Mouse (Mus musculus) embryonic facial prominence, embryonic 12.5 days (tissue): Measurements from ENCODE around the gene Mrpl38. TPM values are rescaled to one million over a fixed set of nuclear protein-coding genes. Genes with fewer than 3 reads are reported as not detected.

Experiments
- ATAC-seq: fragments of 200-750 bp; cut with Nextera tagmentation; 2 replicates; pipeline ENCODE4 v1.8.0; 2017; ENCODE audit not compliant: insufficient number of reproducible peaks, insufficient read depth, low FRiP score, low TSS enrichment
- H3K27ac ChIP-seq: fragments of 300-500 bp; sonication (generic); 2 replicates; pipeline ENCODE4 v1.5.1; 2016; ENCODE audit warnings: mild to moderate bottlenecking
- H3K27me3 ChIP-seq: fragments of 300-500 bp; sonication (generic); 2 replicates; pipeline ENCODE4 v1.6.1; 2016; ENCODE audit warnings: mild to moderate bottlenecking, moderate library complexity
- H3K36me3 ChIP-seq: fragments of 300-500 bp; sonication (generic); 2 replicates; pipeline ENCODE4 v1.6.1; 2016; ENCODE audit warnings: mild to moderate bottlenecking
- H3K4me1 ChIP-seq: fragments of 300-500 bp; sonication (generic); 2 replicates; pipeline ENCODE4 v1.6.1; 2016
- H3K4me2 ChIP-seq: fragments of 300-500 bp; sonication (generic); replicated peaks from 2 replicates; pipeline ENCODE4 v1.6.1; 2016; ENCODE audit warnings: mild to moderate bottlenecking, moderate library complexity
- H3K4me3 ChIP-seq: fragments of 300-500 bp; sonication (generic); 2 replicates; pipeline ENCODE4 v1.5.1; 2016; ENCODE audit warnings: mild to moderate bottlenecking
- H3K9ac ChIP-seq: fragments of 300-500 bp; sonication (generic); 2 replicates; pipeline ENCODE4 v1.6.1; 2016; ENCODE audit warnings: mild to moderate bottlenecking, moderate library complexity
- H3K9me3 ChIP-seq: fragments of 300-500 bp; sonication (generic); 2 replicates; pipeline ENCODE4 v1.6.1; 2016; ENCODE audit warnings: mild to moderate bottlenecking, moderate library complexity
- WGBS: fragments of 180-500 bp; shearing (Covaris S2); methylation state at CpG from one replicate; pipeline ENCODE4 v1.1.7; 2016; 5-methylcytosine and 5-hydroxymethylcytosine counted together
- polyA plus RNA-seq: library from polyadenylated mRNA; unstranded; fragments of >200 nt; fragmentation: Nextera tagmentation; extraction: Ambion mirVana; gene quantifications from 2 replicates; pipeline ENCODE4 v1.2.1, GENCODE M21; 2016

The Mrpl38 gene
- polyA plus RNA-seq, 1 experiment from 2014 or later, result 83.7 TPM

GRCm38 (mm10) chr11:116167884-116168439 lies 29.3 kb upstream of the Mrpl38 start, which contains the start of gene Fbf1:
TSS of gene Fbf1 (minus strand) at chr11:116168166.
- H3K4me2 ChIP-seq, result peak within 1 kb of the TSS; percentile 75
- peak within 1 kb of the TSS; percentile 84 for H3K27ac ChIP-seq
- peak within 1 kb of the TSS; percentile 73 for H3K9ac ChIP-seq
- WGBS, result under 1% methylated on average over 40 of the region's 40 CpGs
- H3K36me3 ChIP-seq, result peaks cover 31% of the 10 kb centered on the region
- peak; percentile 95 for ATAC-seq
- H3K4me3 ChIP-seq, result peak within 1 kb of the TSS; percentile 64
- H3K4me1 ChIP-seq, result peaks cover 8% of the 10 kb centered on the region
- no peaks in the 10 kb centered on the region for H3K27me3 ChIP-seq
- H3K9me3 ChIP-seq, result no peaks in the 10 kb centered on the region

GRCm38 (mm10) chr11:116167232-116167631 lies 28.6 kb upstream of the Mrpl38 start:
- H3K27me3 ChIP-seq, result no peaks in the 10 kb centered on the region
- WGBS, result 10% methylated on average over 6 of the region's 6 CpGs
- peak overlapping the region; percentile 64 for H3K4me3 ChIP-seq
- H3K27ac ChIP-seq, result peak overlapping the region; percentile 84
- H3K9me3 ChIP-seq, result no peaks in the 10 kb centered on the region
- H3K4me2 ChIP-seq, result peak overlapping the region; percentile 75
- peaks cover 8% of the 10 kb centered on the region for H3K4me1 ChIP-seq
- H3K36me3 ChIP-seq, result peaks cover 25% of the 10 kb centered on the region
- no peak for ATAC-seq
- peak overlapping the region; percentile 73 for H3K9ac ChIP-seq

- Histone ChIP-seq H3K27me3 (no peaks in the 10 kb centered on the region), H3K36me3 (peaks cover 57% of the 10 kb centered on the region), H3K9ac (no peak overlapping the region), H3K4me3 (no peak overlapping the region), H3K4me1 (peaks cover 8% of the 10 kb centered on the region), H3K4me2 (no peak overlapping the region), H3K27ac (no peak overlapping the region), H3K9me3 (no peaks in the 10 kb centered on the region)
- ATAC-seq, result no peak
- 49% methylated on average over 9 of the region's 9 CpGs for WGBS
Observed at GRCm38 (mm10) chr11:116163002-116163401, 24.3 kb upstream of the Mrpl38 start.

DNA sequence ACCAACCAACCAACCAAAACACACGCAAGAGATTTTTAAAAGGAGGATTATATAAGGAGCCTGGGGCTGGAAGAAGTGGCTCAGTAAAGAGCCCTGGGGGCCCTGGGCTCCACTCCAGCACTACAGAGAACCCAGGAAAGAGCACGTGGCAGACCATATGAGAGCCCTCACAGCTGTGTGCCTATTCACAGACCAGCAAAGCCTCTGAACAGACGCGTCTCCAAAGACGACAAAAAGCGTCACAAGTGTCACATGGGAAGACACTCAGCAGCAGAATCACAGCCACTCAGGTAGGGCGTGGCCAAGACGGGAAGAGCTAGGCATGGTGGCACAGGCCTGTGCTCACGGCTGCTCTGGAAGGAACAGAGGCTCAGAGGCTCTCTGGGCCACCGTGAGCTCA lies 23.5 kb upstream of the Mrpl38 start:
- no peak overlapping the region for H3K27ac ChIP-seq
- H3K36me3 ChIP-seq, result peaks cover 66% of the 10 kb centered on the region
- peaks cover 8% of the 10 kb centered on the region for H3K4me1 ChIP-seq
- no peak overlapping the region for H3K4me3 ChIP-seq
- H3K9ac ChIP-seq, result no peak overlapping the region
- no peaks in the 10 kb centered on the region for H3K27me3 ChIP-seq
- ATAC-seq, result no peak
- no peaks in the 10 kb centered on the region for H3K9me3 ChIP-seq
- no peak overlapping the region for H3K4me2 ChIP-seq
- 75% methylated on average over 10 of the region's 10 CpGs for WGBS

GRCm38 (mm10) chr11:116161312-116161711 lies 22.6 kb upstream of the Mrpl38 start:
- Histone ChIP-seq H3K27me3 (no peaks in the 10 kb centered on the region), H3K36me3 (peaks cover 74% of the 10 kb centered on the region), H3K27ac (no peak overlapping the region), H3K9ac (no peak overlapping the region), H3K4me2 (no peak overlapping the region), H3K9me3 (no peaks in the 10 kb centered on the region), H3K4me3 (no peak overlapping the region), H3K4me1 (no peaks in the 10 kb centered on the region)
- 60% methylated on average over 12 of the region's 12 CpGs for whole genome bisulfite sequencing
- no peak for ATAC-seq

DNA sequence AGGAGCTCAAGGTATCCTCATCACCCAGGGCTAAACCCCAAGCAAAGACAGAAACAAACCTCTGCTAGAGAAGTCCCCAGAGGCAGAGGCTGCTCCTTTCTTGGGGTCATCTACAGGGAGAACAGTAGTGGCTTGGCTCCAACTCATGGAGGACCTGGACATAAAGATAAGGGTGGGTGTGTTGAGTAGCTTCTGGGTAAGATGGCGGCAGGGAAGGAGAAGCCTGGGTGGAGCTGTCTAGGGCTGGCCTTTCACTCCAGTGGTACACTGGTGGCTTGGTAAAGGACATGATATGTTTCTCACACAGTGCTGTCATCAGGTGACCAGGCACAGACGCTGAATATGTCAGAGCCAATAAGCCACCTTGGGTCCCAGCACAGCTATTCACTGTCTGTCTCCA lies 12.3 kb upstream of the Mrpl38 start:
- H3K9me3 ChIP-seq, result no peaks in the 10 kb centered on the region
- no peak for ATAC-seq
- H3K36me3 ChIP-seq, result peaks cover 99% of the 10 kb centered on the region
- no peaks in the 10 kb centered on the region for H3K4me1 ChIP-seq
- H3K27me3 ChIP-seq, result no peaks in the 10 kb centered on the region
- no peak overlapping the region for H3K27ac ChIP-seq
- H3K4me3 ChIP-seq, result no peak overlapping the region
- H3K4me2 ChIP-seq, result no peak overlapping the region
- no peak overlapping the region for H3K9ac ChIP-seq
- 92% methylated on average over 2 of the region's 2 CpGs for WGBS

- no peak overlapping the region for H3K27ac ChIP-seq
- H3K27me3 ChIP-seq, result no peaks in the 10 kb centered on the region
- no peaks in the 10 kb centered on the region for H3K9me3 ChIP-seq
- H3K4me2 ChIP-seq, result no peak overlapping the region
- peaks cover 99% of the 10 kb centered on the region for H3K36me3 ChIP-seq
- H3K4me1 ChIP-seq, result no peaks in the 10 kb centered on the region
- no peak for ATAC-seq
- no peak overlapping the region for H3K9ac ChIP-seq
- H3K4me3 ChIP-seq, result no peak overlapping the region
- WGBS, result 85% methylated on average over 6 of the region's 6 CpGs
Observed at GRCm38 (mm10) chr11:116149341-116149740, 10.7 kb upstream of the Mrpl38 start.

DNA sequence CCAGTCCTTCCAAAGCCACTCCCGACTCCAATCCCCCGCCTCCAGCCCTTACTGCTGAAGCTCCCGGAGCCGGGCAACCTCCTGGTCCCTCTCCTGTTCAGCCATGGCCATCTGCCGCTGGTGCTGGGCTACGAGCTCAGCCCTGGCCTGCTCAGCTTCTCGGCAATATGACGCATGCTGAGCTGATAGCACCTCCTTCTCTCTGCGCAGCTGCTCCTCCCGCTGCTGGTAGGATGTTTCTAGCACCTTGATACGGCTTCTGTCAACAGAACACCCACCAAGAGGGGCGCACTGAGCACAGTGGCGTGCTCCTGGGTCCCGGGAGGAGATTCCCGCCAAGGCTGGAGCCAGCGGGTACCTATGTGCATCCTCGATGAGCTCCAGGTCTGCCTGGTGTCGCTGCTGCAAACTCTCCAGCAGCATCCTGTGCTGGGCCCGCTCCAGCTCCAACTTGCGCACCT lies 10.1 kb upstream of the Mrpl38 start:
- ATAC-seq, result no peak
- Histone ChIP-seq H3K4me2 (no peak overlapping the region), H3K9me3 (no peaks in the 10 kb centered on the region), H3K4me1 (no peaks in the 10 kb centered on the region), H3K36me3 (peaks cover 99% of the 10 kb centered on the region), H3K9ac (no peak overlapping the region), H3K27ac (no peak overlapping the region), H3K27me3 (no peaks in the 10 kb centered on the region), H3K4me3 (no peak overlapping the region)
- 62% methylated on average over 20 of the region's 20 CpGs for WGBS

DNA sequence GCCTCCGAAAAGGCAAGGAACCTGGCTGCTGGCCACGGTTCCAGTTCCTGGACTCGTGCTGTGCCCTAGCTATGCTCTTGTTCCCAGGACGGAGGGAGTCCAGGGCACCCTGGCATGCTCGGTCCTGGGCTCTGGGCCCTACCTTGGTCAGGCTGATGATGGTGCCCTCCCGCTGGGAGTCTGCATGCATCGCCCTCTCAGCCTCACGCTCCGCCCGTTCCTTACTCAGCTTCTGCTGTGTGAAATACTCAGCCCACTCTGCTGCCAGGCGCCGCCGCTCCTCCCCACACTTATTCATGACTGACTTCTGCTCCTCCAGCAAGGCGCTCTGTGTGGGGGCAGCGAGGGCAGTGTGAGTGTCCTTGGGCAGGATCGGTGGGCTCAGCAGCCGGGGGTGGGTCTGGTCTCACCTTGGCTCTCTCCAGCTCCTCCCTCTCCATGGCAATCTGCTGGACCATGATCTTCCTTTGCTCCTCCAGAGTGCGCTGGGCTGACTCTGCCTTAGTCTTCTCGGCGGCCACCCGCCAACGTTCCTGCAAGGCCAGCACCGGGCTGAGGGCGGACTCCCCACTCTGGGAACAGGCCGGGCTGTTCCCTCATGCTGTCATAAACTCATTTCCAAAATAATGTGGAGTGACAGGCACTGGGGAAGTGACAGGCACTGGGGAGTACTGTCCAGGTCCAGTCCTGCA lies 7.8 kb upstream of the Mrpl38 start:
- H3K4me1 ChIP-seq, result no peaks in the 10 kb centered on the region
- 76% methylated on average over 25 of the region's 25 CpGs for WGBS
- H3K9ac ChIP-seq, result no peak overlapping the region
- H3K4me3 ChIP-seq, result no peak overlapping the region
- no peaks in the 10 kb centered on the region for H3K9me3 ChIP-seq
- ATAC-seq, result no peak
- H3K36me3 ChIP-seq, result peaks cover 99% of the 10 kb centered on the region
- H3K4me2 ChIP-seq, result no peak overlapping the region
- H3K27ac ChIP-seq, result no peak overlapping the region
- H3K27me3 ChIP-seq, result no peaks in the 10 kb centered on the region

DNA sequence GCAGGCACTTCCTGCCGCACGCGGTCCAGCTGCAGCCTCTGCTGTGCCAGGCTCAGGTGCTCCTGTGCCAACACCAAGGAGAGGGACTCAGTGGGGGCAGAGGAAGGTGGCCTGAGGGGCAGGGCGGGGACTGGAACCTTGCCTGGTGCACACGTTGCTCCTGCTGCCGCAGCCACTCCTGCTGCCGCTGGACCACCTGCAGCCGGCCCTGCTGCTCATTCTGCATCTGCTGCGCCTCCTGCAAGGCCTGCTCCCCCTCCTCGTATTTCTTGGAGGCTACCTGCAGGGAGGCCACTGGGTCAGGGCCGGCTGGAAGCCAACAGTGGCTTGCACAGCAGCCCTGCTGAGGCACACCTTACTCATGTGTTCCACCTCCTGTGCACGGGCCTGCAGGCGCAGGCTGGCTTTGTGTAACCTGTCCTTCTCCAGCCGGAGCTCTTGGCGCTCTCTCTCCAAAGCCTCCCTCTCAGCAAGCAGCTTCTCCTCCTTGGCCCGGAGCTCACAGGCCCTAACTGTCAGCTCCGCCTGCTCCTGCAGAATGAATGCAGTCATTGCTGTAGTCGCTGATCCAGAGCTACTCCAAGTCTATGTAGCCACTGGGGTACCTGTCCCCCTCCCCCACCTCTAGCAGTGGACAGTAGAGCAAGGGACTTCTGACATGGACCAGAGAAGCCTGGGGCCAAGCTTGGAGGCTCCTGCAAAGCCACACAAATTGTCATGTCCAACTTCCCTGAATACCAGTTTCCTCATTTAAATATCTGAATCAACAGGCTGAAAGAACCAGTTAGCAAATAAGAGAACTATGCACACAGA lies 7.0 kb upstream of the Mrpl38 start:
- no peak for ATAC-seq
- H3K4me3 ChIP-seq, result no peak overlapping the region
- no peaks in the 10 kb centered on the region for H3K4me1 ChIP-seq
- H3K36me3 ChIP-seq, result peaks cover 91% of the 10 kb centered on the region
- no peak overlapping the region for H3K27ac ChIP-seq
- no peaks in the 10 kb centered on the region for H3K9me3 ChIP-seq
- no peak overlapping the region for H3K4me2 ChIP-seq
- 56% methylated on average over 18 of the region's 18 CpGs for WGBS
- no peak overlapping the region for H3K9ac ChIP-seq
- no peaks in the 10 kb centered on the region for H3K27me3 ChIP-seq

DNA sequence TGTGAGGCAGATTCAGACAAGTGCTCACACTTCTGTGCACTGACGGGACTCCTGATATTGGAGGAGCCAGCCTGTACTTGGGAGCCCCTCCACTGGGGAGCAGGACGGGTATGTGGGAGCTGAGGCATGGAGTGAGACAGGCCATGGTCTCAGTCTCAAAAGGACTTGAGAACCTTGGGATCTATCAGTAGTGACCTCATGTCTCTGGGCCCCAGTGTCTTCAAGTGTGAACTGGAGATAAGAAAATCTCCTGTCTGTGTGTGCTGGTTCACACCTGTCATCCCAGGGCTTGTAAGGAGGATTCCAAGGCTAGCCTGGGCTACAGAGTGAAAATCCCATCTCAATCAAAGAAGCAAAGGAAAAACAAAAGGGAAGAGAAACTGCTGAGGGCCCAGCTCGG lies 4.8 kb upstream of the Mrpl38 start:
- peaks cover 69% of the 10 kb centered on the region for H3K36me3 ChIP-seq

More for the DNA sequence above, 4.8 kb upstream of the Mrpl38 start:
- ATAC-seq, result no peak
- no peak overlapping the region for H3K4me3 ChIP-seq
- no peaks in the 10 kb centered on the region for H3K27me3 ChIP-seq
- H3K4me2 ChIP-seq, result no peak overlapping the region
- H3K4me1 ChIP-seq, result no peaks in the 10 kb centered on the region
- 84% methylated on average over 3 of the region's 3 CpGs for WGBS
- H3K9ac ChIP-seq, result no peak overlapping the region
- H3K27ac ChIP-seq, result no peak overlapping the region
- no peaks in the 10 kb centered on the region for H3K9me3 ChIP-seq
